Mouse (Mus musculus) kidney, adult 2 months (tissue): ENCODE measurements at regions not wholly inside any gene's neighbourhood (a gene's known extent, or its start where the extent isn't known, plus 50 kb on each side); places are given as distances from the start of the nearest gene placed in this dataset.

Source experiments
- DNase-seq: peaks from one replicate; pipeline ENCODE4 v3.0.0; 2021
- H3K27ac ChIP-seq: fragments of 200-500 bp; 2 replicates; pipeline ENCODE4 v1.5.1; 2012; ENCODE audit warnings: low read depth, low read length, control low read depth, inconsistent platforms; ENCODE audit not compliant: insufficient read depth
- H3K27me3 ChIP-seq: fragments of 200-500 bp; replicated peaks from 2 replicates; pipeline ENCODE4 v1.6.1; 2012; ENCODE audit warnings: mild to moderate bottlenecking, moderate library complexity, low read length, inconsistent platforms; ENCODE audit not compliant: control insufficient read depth, insufficient read depth
- H3K36me3 ChIP-seq: fragments of 200-500 bp; 2 replicates; pipeline ENCODE4 v1.6.1; 2012; ENCODE audit warnings: mild to moderate bottlenecking, moderate library complexity, low read length, inconsistent platforms; ENCODE audit not compliant: control insufficient read depth, insufficient read depth
- H3K4me1 ChIP-seq: fragments of 200-500 bp; 2 replicates; pipeline ENCODE4 v1.6.1; 2011; ENCODE audit warnings: low read length; ENCODE audit not compliant: control insufficient read depth, insufficient read depth
- H3K4me3 ChIP-seq: fragments of 200-500 bp; 2 replicates; pipeline ENCODE4 v1.5.1; 2011; ENCODE audit warnings: mild to moderate bottlenecking, low read depth, low read length, control low read depth; ENCODE audit not compliant: insufficient read depth
- CTCF ChIP-seq: fragments of 200-500 bp; conservative IDR thresholded peaks from 2 replicates; pipeline ENCODE4 v1.5.1; 2011; ENCODE audit warnings: low read depth, mild to moderate bottlenecking, control low read depth, low read length, moderate library complexity, mixed read lengths; ENCODE audit not compliant: insufficient read depth, insufficient read length
- POLR2A ChIP-seq: fragments of 200-500 bp; IDR thresholded peaks from one replicate; pipeline ENCODE4 v1.6.1; 2011; ENCODE audit warnings: low read depth, low read length, control low read depth
- WGBS: fragments of 180-500 bp; shearing (Covaris S2); methylation state at CpG from one replicate; pipeline ENCODE4 v1.1.7; 2018; 5-methylcytosine and 5-hydroxymethylcytosine counted together

DNA sequence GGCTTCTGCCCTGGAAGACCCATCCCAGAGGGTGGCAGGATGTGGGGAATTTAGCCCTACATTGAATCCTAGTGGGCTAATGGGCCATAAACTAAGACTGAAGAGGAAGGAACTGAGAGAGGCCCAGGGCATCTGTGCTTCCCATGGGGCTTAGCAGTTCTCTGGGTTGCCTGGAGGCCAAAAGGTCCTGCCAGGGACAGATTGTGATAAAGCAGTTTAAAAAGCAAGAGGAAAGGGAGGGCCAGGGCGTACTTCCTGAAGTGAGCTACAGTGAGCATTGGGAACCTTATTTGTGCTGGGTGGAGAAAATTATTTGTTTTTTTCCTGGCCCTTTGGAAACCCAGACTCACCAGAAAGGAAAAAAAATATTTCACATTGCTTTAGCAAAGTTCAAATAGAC, 136.3 kb downstream of the Qrsl1 start:
- TF ChIP-seq POLR2A (no peak), CTCF (no peak)
- WGBS, result 62% methylated on average over 1 of the region's 1 CpGs
- Histone ChIP-seq H3K36me3 (no peaks in the 10 kb centered on the region), H3K4me3 (no peak overlapping the region), H3K27me3 (no peaks in the 10 kb centered on the region), H3K27ac (peak overlapping the region; percentile 71), H3K4me1 (peaks cover 6% of the 10 kb centered on the region)
- DNase-seq, result peak; percentile 81

DNA sequence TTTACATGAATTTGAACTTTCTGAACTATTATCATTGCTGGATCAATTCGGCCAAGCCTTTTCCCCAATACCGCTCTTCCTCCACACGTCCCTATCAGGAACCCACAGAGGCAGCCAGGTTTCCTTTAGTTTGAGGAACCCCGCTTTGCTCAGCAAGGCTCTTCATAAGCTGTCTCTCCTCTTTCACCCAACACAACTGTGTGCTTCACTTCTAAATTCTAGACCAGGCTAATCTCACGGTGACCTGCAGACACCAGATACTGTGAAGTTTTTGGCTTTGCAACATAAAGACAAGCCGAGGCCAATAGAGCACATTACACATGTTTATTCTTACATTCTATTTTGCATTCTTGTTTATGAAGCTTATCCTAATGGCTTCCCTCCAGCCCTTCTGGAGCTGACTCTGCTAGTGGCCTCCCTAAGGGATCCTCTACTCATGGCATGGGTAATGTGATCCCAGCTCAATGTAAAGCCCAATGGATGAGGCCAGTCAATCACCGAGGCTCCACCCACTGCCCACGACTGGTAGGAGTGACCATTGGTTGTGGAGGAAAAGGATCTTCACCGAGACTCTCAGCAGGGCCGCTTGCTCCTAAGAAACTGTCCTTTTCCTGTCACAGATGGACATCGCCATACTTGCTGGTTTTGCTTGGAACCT, 135.6 kb downstream of the Qrsl1 start:
- no peak for DNase-seq
- Histone ChIP-seq H3K4me3 (no peak overlapping the region), H3K4me1 (peaks cover 6% of the 10 kb centered on the region; the same call in 1 of the 2 replicates), H3K27ac (peak overlapping the region; percentile 89), H3K36me3 (no peaks in the 10 kb centered on the region), H3K27me3 (no peaks in the 10 kb centered on the region)
- TF ChIP-seq CTCF, result no peak
- no peak for TF ChIP-seq POLR2A
- WGBS, result 73% methylated on average over 11 of the region's 11 CpGs

DNA sequence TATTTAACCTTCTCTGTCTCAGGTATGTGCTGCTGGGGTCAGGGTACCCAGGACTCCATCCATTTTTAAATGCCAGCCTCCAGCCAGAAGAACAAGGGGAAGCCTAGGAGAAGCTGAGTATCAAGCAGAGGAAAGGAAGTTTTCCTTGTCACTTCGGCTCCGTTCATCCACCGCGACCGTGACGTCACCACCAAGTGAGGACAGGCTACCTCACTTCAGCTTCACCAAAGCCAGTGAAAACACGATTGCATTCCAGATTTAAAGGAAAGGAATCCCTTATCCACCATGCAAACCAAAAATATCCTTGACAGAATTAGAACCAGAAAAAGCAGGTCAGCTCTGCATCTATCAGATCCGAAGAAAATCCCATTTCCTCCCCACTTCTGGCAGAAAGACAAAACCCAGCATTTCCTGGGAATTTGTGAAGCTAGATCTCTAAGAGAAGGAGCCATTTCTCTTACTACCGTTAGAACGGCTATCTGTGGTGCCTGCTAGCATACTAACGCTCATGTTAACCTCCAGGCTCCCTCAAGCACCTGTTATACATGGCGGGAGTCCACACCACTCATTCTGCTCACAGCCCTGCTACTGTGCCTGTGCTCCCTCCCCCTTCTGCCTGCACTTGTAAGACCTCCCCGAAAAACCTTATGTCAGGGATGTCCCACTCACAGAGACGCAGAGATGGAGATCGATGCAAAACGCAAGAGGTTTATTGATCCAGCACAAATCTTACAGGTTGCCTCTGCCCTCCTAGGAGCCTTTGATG, 133.4 kb downstream of the Qrsl1 start:
- no peak overlapping the region for H3K4me3 ChIP-seq
- H3K36me3 ChIP-seq, result no peaks in the 10 kb centered on the region
- no peaks in the 10 kb centered on the region for H3K27me3 ChIP-seq
- H3K4me1 ChIP-seq, result peaks cover 6% of the 10 kb centered on the region; the same call in 1 of the 2 replicates
- WGBS, result 68% methylated on average over 16 of the region's 16 CpGs
- no peak for TF ChIP-seq CTCF
- TF ChIP-seq POLR2A, result no peak
- H3K27ac ChIP-seq, result no peak overlapping the region
- DNase-seq, result no peak

DNA sequence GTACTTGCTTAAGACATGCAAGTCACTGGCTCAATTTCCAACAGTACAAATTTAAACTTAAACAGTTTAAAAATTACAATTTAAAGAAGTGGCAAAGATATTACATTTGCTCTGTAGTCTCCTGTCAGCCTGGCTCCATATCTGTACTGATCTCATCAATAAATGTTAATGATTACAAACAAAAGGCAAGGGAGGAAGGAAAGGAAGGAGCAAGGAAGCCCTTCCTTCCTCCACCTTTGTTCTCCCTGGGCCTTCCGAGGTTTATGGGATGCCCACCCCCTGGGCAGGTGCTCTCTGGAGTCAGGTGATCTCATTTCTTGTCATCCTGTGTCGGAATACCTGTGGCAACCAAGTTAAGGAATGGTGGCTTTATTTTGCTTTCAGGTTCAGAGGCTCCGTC, 132.5 kb downstream of the Qrsl1 start:
- Histone ChIP-seq H3K36me3 (no peaks in the 10 kb centered on the region), H3K27me3 (no peaks in the 10 kb centered on the region), H3K4me1 (peaks cover 6% of the 10 kb centered on the region; the same call in 1 of the 2 replicates), H3K27ac (no peak overlapping the region), H3K4me3 (no peak overlapping the region)
- TF ChIP-seq CTCF (no peak), POLR2A (no peak)
- DNase-seq, result no peak
- 79% methylated on average over 3 of the region's 3 CpGs for WGBS

DNA sequence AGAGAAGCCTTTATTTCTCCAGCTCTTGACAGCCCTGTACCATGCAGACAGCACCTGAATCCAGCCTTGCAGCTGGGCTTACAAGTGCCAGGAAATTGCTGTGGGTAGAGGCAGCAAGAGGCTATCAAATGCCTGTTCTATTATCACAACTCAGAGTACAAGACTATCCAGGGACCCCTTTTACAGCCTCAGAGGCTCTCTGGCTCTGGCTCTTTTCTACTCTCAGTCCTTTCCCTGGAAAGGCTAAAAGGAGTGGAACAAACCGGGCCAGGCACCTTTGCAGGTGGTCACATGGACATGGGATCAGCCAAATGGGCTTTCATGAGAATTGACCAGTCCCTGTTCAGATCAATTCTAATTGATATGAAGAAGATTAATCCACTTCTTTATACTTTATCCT, 125.7 kb downstream of the Qrsl1 start:
- no peak overlapping the region for H3K4me3 ChIP-seq
- no peak for DNase-seq
- TF ChIP-seq POLR2A (no peak), CTCF (no peak)
- 77% methylated on average over 1 of the region's 1 CpGs for WGBS
- H3K27ac ChIP-seq, result no peak overlapping the region
- H3K4me1 ChIP-seq, result no peaks in the 10 kb centered on the region
- no peaks in the 10 kb centered on the region for H3K27me3 ChIP-seq
- no peaks in the 10 kb centered on the region for H3K36me3 ChIP-seq

DNA sequence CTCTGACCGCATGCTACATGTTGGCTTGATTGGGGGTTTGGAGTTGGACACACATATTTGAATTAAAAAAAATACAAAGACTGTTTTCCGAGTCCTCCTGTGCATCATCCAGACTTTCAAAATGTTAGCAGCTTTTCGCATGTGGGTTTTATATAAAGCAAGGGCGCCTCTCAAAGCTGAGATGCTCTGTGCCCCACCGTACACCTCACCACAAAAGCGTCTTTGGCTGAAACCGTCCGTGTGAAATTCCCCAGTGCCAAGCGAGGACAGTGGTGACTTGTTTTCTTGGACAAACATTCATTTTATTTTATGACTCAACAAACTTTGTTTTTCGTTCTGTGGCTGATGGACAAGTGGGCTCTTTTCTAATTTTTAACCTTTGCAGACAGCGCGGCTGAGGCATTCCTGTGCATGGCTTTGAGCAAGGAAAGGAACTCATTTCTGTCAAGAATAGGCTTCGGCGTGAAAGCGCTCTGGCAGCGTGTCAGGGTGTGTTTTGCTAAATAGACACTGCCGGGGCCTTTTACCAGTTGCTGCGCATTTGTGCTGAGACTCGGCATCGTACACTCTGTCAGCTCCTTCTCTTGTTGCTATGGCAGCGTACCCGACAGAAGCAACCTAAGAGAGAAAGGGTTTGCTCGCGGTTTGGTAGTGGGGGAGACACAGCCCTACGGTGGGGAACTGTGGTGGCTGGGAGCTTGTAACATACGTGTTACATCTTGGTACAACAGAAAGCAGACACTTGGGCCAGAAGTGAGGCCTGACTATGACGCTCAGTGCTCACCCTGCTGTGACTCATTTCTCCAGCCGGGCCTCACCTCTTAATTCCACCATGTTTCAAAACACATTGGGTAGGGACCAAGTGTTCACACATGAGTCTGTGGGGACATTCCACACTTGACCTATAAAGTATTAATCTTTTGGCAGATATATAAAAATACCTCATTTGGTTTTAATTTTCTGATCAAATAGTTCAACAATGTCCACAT, 123.6 kb downstream of the Qrsl1 start:
- 86% methylated on average over 28 of the region's 28 CpGs for WGBS
- DNase-seq, result no peak
- H3K4me3 ChIP-seq, result no peak overlapping the region
- TF ChIP-seq POLR2A (no peak), CTCF (no peak)
- no peaks in the 10 kb centered on the region for H3K36me3 ChIP-seq
- no peaks in the 10 kb centered on the region for H3K27me3 ChIP-seq
- no peaks in the 10 kb centered on the region for H3K4me1 ChIP-seq
- no peak overlapping the region for H3K27ac ChIP-seq

DNA sequence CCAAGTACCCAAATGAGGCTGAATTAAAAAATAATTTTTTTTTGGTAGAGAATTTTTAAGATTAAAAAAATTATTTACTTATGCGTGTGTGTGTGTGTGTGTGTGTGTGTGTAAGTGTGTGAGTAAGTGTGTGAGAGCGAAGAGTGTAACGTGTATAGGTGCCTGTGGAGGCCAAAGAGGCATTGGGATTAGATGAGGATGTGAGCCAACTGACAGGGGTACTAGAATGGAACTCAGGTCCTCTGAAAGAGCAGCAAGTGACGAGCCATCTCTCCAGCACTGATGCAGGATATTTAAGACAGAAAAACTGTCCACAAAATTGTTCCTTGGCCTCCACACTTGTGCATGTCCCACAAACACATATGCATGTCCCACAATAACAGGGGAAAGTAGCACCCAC, 121.0 kb downstream of the Qrsl1 start:
- no peak overlapping the region for H3K27ac ChIP-seq

More for the DNA sequence above, 121.0 kb downstream of the Qrsl1 start:
- no peaks in the 10 kb centered on the region for H3K27me3 ChIP-seq
- H3K4me3 ChIP-seq, result no peak overlapping the region
- 97% methylated on average over 4 of the region's 4 CpGs for WGBS
- H3K36me3 ChIP-seq, result no peaks in the 10 kb centered on the region
- DNase-seq, result no peak
- TF ChIP-seq CTCF, result no peak
- TF ChIP-seq POLR2A, result no peak
- no peaks in the 10 kb centered on the region for H3K4me1 ChIP-seq
